Mouse (Mus musculus) kidney, postnatal 0 days (tissue): ENCODE data around the gene Ttll4. TPM values are rescaled to one million over a fixed set of nuclear protein-coding genes. Genes with fewer than 3 reads are reported as not detected.

ENCODE experiments used
- ATAC-seq: fragments of 200-750 bp; cut with Nextera tagmentation; replicated peaks from 2 replicates; pipeline ENCODE4 v1.8.0; 2017; ENCODE audit warnings: low read depth, moderate number of reproducible peaks, moderate TSS enrichment, moderate library complexity; ENCODE audit not compliant: low FRiP score
- DNase-seq: peaks from one replicate; pipeline ENCODE4 v3.0.0-alpha.2; 2016; ENCODE audit warnings: low spot score
- H3K27ac ChIP-seq: fragments of 300-500 bp; sonication (generic); 2 replicates; pipeline ENCODE4 v1.5.1; 2014; ENCODE audit warnings: mild to moderate bottlenecking
- H3K27me3 ChIP-seq: fragments of 300-500 bp; sonication (generic); 2 replicates; pipeline ENCODE4 v1.6.1; 2014; ENCODE audit warnings: low read length, mixed read lengths; ENCODE audit not compliant: insufficient read depth
- H3K36me3 ChIP-seq: fragments of 300-500 bp; sonication (generic); 2 replicates; pipeline ENCODE4 v1.6.1; 2014; ENCODE audit warnings: low read length, mixed read lengths; ENCODE audit not compliant: insufficient read depth
- H3K4me1 ChIP-seq: fragments of 300-500 bp; sonication (generic); replicated peaks from 2 replicates; pipeline ENCODE4 v1.6.1; 2014; ENCODE audit warnings: antibody characterized with exemption, low read length, mixed read lengths; ENCODE audit not compliant: insufficient read depth
- H3K4me2 ChIP-seq: fragments of 300-500 bp; sonication (generic); 2 replicates; pipeline ENCODE4 v1.6.1; 2014; ENCODE audit warnings: mild to moderate bottlenecking, low read length, moderate library complexity, mixed read lengths
- H3K4me3 ChIP-seq: fragments of 300-500 bp; sonication (generic); replicated peaks from 2 replicates; pipeline ENCODE4 v1.5.1; 2014; ENCODE audit warnings: low read depth, low read length
- H3K9ac ChIP-seq: fragments of 300-500 bp; sonication (generic); 2 replicates; pipeline ENCODE4 v1.6.1; 2014; ENCODE audit warnings: low read depth, low read length
- H3K9me3 ChIP-seq: fragments of 300-500 bp; sonication (generic); replicated peaks from 2 replicates; pipeline ENCODE4 v1.6.1; 2016; ENCODE audit warnings: low read length, inconsistent platforms, mixed read lengths
- CTCF ChIP-seq: IDR thresholded peaks from 2 replicates; pipeline ENCODE4 v1.5.1; 2016; ENCODE audit warnings: antibody characterized with exemption, low read depth, mild to moderate bottlenecking, moderate library complexity
- WGBS: fragments of 180-500 bp; shearing (Covaris S2); extraction: QIAGEN DNeasy Blood & Tissue Kit; methylation state at CpG from one replicate; pipeline ENCODE4 v1.1.7; 2014; 5-methylcytosine and 5-hydroxymethylcytosine counted together
- polyA plus RNA-seq: library from polyadenylated mRNA; unstranded; fragments of >200 nt; fragmentation: Nextera tagmentation; extraction: Ambion mirVana; gene quantifications from 2 replicates; pipeline ENCODE4 v1.2.1, GENCODE M21; 2015

The Ttll4 gene
- 6.9 and 7.1 TPM in 2 replicates for polyA plus RNA-seq

DNA sequence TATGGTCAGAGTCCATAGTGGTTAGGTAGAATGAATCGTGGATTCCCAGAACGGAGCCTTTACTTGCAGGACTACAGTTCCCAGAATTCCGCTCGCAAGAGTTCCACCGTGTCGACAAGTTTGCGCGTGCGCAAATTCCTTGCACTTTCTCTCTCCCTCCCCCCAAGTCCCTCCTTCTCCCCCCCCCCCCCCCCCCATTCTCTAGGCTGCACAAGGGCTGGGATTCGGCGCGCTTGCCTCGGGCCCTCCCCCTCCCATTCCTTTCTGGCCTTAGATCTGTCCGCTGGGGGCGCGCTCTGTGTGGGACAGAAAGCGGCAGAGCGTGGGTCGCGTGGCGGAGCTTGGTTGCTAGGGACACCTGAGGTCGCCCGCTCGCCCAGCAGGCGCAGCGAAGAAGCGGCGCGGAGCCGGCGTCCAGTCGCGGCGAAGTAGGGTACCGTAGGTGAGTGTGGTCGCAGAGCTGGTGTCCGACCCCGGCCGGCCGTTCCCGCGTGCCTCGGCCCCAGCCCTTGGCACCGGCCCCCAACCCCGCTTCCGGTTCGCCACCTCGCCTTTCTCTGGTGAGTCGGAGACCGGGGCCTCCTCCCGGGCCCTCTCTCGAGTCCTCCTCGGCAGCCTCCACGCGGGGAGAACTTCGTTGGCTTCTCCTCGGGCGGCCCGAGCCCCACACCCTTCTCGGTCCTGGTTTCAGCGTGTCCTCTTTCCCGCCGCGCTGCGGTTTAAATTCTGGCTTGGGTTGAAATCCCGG, at the start of gene Ttll4:
Gene Ttll4 (plus strand): TSS at position 298 of the 748 bp plus-strand sequence.
- no peaks in the 10 kb centered on the region for H3K9me3 ChIP-seq
- H3K4me1 ChIP-seq: no peaks in the 10 kb centered on the region
- DNase-seq (peak; percentile 98), ATAC-seq (peak; percentile 99)
- no peaks in the 10 kb centered on the region for H3K27me3 ChIP-seq
- TF ChIP-seq CTCF: peak; percentile 74
- H3K4me3 ChIP-seq: peak within 1 kb of the TSS; percentile 82
- under 1% methylated on average over 50 of the region's 66 CpGs for WGBS
- H3K27ac ChIP-seq: peak within 1 kb of the TSS; percentile 88
- H3K4me2 ChIP-seq: peak within 1 kb of the TSS; percentile 67
- no peaks in the 10 kb centered on the region for H3K36me3 ChIP-seq
- peak within 1 kb of the TSS; percentile 80 for H3K9ac ChIP-seq

DNA sequence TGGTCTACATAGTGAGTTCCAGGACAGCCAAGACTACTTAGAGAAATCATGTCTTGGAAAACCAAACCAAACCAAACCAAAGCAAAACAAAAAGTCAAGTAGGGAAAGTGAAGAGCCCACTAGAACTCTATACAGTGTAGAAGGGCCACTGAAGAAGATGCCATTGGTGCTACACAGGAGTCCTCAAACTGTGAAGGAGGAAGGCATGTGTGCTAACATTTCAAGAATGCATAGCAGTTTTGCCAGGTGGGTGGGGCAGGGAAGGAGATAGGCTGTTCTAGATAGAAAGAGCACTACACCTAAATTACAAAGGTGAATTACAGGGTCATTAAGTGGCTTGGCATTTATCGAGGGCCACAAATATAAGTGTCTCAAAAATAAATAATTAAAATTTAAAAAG, 37.4 kb upstream of the Ttll4 start:
- H3K36me3 ChIP-seq: no peaks in the 10 kb centered on the region
- no peak for TF ChIP-seq CTCF
- ATAC-seq: no peak
- H3K9me3 ChIP-seq: no peaks in the 10 kb centered on the region
- DNase-seq: no peak
- no peaks in the 10 kb centered on the region for H3K27me3 ChIP-seq
- no peak overlapping the region for H3K4me3 ChIP-seq
- no peak overlapping the region for H3K9ac ChIP-seq
- no peak overlapping the region for H3K4me2 ChIP-seq
- H3K4me1 ChIP-seq: no peaks in the 10 kb centered on the region
- no peak overlapping the region for H3K27ac ChIP-seq
- 82% methylated on average over 1 of the region's 1 CpGs for WGBS

DNA sequence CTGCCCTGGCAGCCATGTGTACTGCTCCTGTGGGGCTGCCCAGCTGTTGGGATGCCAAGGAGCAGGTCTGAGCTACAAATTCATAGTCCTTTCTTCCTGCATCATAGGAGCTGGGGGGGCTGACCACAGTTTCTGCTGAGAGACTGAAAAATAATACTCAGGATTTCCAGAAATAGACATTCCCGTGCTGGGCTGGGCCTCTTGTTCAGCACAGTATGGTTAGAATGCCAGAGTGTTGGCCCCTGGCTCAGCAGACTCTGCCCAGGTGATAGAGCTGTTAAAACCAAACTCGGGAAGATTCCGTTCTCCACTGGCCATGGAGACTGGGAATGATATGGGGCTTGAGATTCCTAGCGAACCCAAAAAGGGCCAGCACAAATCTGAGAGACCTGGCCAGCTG, 35.5 kb upstream of the Ttll4 start:
- no peaks in the 10 kb centered on the region for H3K27me3 ChIP-seq
- no peak overlapping the region for H3K4me2 ChIP-seq
- H3K36me3 ChIP-seq: no peaks in the 10 kb centered on the region
- DNase-seq (no peak), ATAC-seq (no peak)
- no peak for TF ChIP-seq CTCF
- H3K4me3 ChIP-seq: no peak overlapping the region
- WGBS: 87% methylated on average over 4 of the region's 4 CpGs
- H3K9me3 ChIP-seq: no peaks in the 10 kb centered on the region
- no peak overlapping the region for H3K27ac ChIP-seq
- H3K4me1 ChIP-seq: no peaks in the 10 kb centered on the region
- H3K9ac ChIP-seq: no peak overlapping the region

DNA sequence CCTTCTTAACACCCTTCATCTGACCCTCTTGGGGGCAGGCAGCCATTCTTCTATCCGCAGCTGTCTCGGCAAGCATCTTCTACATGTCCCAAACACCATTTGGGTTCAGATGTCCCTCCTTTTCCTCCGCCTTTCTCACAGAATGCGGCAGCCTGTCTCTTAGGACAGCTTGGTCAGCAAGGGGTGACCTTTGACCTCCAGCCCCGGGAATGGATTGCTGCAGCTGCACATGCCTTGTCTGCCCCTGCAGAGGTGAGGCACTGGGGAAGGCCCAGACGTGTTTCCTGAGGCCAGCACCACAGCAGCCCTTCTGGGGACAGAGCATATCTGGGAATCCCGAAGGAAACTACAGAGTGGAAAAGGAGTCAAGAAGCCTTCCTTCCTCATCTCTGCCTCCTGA, 33.5 kb upstream of the Ttll4 start:
- no peak overlapping the region for H3K9ac ChIP-seq
- no peaks in the 10 kb centered on the region for H3K36me3 ChIP-seq
- no peaks in the 10 kb centered on the region for H3K9me3 ChIP-seq
- WGBS: 45% methylated on average over 7 of the region's 7 CpGs
- no peaks in the 10 kb centered on the region for H3K4me1 ChIP-seq
- no peak overlapping the region for H3K27ac ChIP-seq
- no peaks in the 10 kb centered on the region for H3K27me3 ChIP-seq
- TF ChIP-seq CTCF: no peak
- no peak for DNase-seq
- no peak overlapping the region for H3K4me3 ChIP-seq
- no peak for ATAC-seq
- H3K4me2 ChIP-seq: no peak overlapping the region

DNA sequence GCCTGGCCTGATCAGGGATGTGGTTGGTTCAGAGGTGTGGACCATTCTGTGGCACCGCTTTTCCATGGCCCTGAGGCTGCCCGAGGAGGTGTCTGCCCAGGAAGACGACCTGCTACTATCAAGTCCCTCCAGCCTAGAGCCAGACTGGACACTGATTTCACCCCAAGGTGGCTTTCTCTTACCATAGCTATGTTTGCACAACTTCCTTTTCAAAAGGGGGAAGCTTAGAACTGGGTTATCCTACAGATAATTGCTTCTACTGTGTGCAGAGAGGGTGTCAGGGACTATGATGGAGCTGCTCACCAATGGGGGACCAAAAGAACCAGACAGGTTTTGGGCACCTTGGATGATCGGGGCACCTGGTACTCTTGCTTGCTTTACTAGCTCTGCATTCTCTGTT, 28.8 kb upstream of the Ttll4 start:
- no peak for TF ChIP-seq CTCF
- WGBS: 88% methylated on average over 4 of the region's 4 CpGs

DNA sequence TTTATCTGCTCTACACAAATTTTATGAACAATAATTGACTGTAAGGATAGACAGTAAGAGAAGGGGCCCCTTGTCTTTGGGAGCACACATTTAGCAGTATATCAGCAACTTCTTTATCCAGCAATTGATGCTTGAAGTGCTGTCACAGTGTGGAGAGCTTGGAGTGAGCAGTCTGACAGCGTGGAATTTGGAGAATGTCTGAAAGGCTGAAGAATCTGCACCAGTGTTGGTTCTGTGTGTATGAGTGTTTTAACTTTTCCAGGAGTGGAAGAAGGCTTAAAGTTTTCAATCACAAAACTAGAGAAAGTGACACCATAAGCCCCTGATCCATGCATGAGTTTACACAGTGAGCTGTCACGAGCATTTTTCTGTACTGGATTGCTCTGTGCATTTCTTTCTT, 18.0 kb upstream of the Ttll4 start:
- Histone ChIP-seq H3K9ac (no peak overlapping the region), H3K27me3 (no peaks in the 10 kb centered on the region), H3K4me3 (no peak overlapping the region), H3K27ac (no peak overlapping the region), H3K9me3 (no peaks in the 10 kb centered on the region), H3K4me2 (no peak overlapping the region), H3K36me3 (no peaks in the 10 kb centered on the region), H3K4me1 (no peaks in the 10 kb centered on the region)
- WGBS: 80% methylated on average over 2 of the region's 2 CpGs
- ATAC-seq (no peak), DNase-seq (no peak)
- no peak for TF ChIP-seq CTCF

More for the DNA sequence above, 28.8 kb upstream of the Ttll4 start:
- ATAC-seq (no peak), DNase-seq (no peak)
- Histone ChIP-seq H3K9ac (no peak overlapping the region), H3K27me3 (no peaks in the 10 kb centered on the region), H3K9me3 (no peaks in the 10 kb centered on the region), H3K4me2 (no peak overlapping the region), H3K4me1 (no peaks in the 10 kb centered on the region), H3K36me3 (no peaks in the 10 kb centered on the region), H3K27ac (no peak overlapping the region), H3K4me3 (no peak overlapping the region)

DNA sequence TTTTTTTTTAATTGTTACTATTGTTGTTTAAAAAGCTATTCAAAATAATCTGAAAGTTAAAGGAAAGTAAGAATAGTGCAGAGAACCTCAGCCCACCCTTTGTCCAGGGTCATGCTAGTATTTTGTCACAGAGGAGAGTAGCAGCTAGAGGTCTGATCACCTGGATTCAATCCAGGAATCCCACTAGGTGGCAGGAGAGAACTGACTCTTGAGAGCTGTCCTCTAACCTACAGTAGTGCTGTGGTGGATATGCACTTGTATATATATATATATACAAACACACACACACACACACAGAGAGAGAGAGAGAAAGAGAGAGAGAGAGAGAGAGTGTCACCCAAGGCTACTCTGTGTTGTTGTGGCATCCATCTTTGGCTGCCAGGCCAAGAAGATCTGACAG, 17.6 kb upstream of the Ttll4 start:
- ATAC-seq (no peak), DNase-seq (peak; percentile 61)
- TF ChIP-seq CTCF: peak; percentile 68
- Histone ChIP-seq H3K9ac (no peak overlapping the region), H3K27ac (no peak overlapping the region), H3K4me2 (no peak overlapping the region), H3K27me3 (no peaks in the 10 kb centered on the region), H3K36me3 (no peaks in the 10 kb centered on the region), H3K4me3 (no peak overlapping the region), H3K9me3 (no peaks in the 10 kb centered on the region), H3K4me1 (no peaks in the 10 kb centered on the region)
